Mouse (Mus musculus) G1E (cell line): ENCODE measurements around the gene Wdr83os.

ENCODE experiments used
- CTCF ChIP-seq: IDR thresholded peaks from 2 replicates; pipeline ENCODE4 v1.5.1; 2012; ENCODE audit warnings: low read depth, low read length, inconsistent platforms, mixed read lengths
- GATA1 ChIP-seq: IDR thresholded peaks from 2 replicates; pipeline ENCODE4 v1.6.1; 2012; ENCODE audit warnings: borderline replicate concordance, low read length, inconsistent platforms, mixed read lengths
- GATA2 ChIP-seq: IDR thresholded peaks from 2 replicates; pipeline ENCODE4 v1.6.1; 2012; ENCODE audit warnings: low read depth, low read length, inconsistent platforms, borderline replicate concordance
- POLR2AphosphoS5 ChIP-seq: IDR thresholded peaks from 2 replicates; pipeline ENCODE4 v1.6.1; 2012; ENCODE audit warnings: low read depth, low read length, inconsistent platforms; ENCODE audit not compliant: insufficient replicate concordance
- TAL1 ChIP-seq: conservative IDR thresholded peaks from 2 replicates; pipeline ENCODE4 v1.6.1; 2012; ENCODE audit warnings: low read depth, low read length, inconsistent platforms, mixed read lengths

- TF ChIP-seq GATA1 = no peak
- TF ChIP-seq CTCF = no peak
- TF ChIP-seq GATA2 = no peak
- TF ChIP-seq POLR2AphosphoS5 = no peak
- no peak for TF ChIP-seq TAL1
Measured at GRCm38 (mm10) chr8:85095051-85095450, 14.5 kb downstream of the Wdr83os start.
